Mouse (Mus musculus) lung, postnatal 10 days (tissue): ENCODE measurements at regions not wholly inside any gene's neighbourhood (a gene's known extent, or its start where the extent isn't known, plus 50 kb on each side); places are given as distances from the start of the nearest gene placed in this dataset.

ENCODE experiments used
- DNase-seq: peaks from one replicate; pipeline ENCODE4 v3.0.0; 2021

DNA sequence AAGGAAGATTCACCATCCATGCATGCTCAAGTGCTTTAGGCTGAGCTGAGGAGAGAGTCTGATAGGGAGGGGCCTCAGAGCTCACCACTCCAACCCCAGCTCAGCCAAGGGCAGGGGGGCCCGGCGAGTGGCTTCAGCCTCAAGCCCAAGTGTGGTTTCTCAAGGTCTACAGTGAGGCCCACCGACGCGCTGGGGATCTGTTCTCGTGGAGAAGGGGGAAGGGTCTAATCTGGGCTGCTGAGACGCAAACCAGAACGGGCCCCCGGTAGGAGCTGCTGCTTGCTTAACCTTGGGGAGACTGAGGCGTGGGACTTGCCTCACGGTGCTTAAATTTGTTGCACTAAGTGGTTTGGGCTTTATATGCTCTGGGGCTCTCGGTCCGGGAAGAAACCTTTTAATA lies 70.9 kb downstream of the Asb1 start:
- DNase-seq: no peak

DNA sequence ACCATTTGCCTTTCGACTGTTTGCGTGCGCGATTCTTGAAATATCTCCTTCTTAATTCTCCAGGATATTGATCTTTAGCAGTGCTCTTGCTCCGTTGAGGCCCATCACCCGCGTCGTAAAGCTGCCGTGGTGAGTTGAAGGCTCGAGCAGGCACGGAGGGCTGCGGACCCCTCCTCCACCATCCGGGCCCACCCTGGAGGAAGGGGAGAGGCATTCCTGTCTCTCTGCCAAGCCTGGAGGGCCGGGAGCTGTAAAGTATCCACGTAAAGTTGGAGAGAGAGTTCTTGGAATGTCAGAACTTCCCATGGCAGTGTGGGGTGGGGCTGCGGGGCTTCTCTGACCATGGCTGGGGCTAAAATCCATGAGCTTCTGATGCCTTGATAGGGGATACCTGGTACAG lies 71.3 kb downstream of the Asb1 start:
- no peak for DNase-seq

DNA sequence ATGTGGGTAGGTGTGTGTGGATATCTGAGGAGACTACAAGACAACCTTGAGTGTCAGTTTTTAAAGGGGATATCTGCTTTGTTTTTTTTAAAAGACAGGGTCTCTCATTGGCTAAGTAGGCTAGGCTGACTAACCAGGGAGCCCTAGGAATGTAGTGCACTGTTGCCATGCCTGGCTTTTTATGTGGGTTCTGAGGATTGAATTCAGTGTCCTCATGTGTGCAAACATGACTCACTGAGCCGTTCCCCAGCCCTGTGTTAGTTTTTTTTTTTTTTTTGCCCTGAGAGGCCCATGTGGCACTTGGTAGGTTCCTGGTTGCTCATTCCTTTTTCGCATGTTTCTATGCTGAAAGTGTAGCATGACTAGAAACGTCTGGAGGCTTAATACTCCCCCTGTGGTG lies 72.6 kb downstream of the Asb1 start:
- DNase-seq: no peak

DNA sequence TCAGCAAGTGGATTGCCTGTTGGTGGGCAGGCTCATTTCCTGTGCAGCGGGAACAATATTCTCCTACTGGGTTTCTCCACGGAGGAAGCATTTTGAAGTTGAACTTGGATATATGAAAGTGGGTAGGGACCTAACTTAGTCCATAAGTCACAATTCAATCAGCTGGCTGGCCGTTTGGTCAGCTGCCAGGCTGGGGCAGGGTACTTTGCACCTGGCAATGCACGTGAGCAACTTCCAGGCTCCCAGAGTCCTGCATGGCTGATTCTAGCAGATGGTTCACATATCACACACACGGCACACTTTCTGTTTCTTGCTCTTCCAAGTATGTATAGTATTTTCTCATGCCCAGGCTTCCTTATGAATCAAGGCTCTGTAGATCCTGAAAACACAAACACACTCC lies 75.1 kb downstream of the Asb1 start:
- no peak for DNase-seq

DNA sequence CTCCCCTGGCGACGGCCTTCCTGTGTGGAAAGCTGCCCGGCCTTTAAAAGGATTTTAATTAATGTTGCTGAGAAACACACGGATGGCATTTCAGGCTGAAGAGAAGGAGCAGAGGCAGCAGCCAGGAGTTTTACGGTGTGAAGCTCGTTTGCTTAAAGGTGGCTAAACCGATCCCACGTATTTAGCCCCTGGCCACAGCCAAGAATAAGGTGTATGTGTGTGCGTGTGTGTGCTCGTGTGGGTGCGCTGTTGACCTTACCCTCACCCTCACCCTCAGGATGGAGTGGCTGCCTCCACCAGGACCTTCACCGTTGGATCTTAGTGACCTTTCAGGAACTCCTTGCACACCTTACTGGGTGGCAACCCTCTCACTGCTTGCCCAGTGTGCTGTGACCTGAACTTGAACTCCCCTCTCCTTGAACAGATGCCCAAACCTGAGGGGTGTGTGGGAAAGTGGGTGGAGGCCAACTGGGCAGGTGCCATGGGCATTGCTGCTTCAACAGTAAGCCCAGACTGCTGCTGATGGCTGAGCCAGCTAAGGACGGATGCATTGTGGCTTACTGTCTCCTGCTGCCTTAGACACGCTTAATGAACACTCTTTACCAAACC lies 78.3 kb downstream of the Asb1 start:
- DNase-seq: peak; percentile 29

DNA sequence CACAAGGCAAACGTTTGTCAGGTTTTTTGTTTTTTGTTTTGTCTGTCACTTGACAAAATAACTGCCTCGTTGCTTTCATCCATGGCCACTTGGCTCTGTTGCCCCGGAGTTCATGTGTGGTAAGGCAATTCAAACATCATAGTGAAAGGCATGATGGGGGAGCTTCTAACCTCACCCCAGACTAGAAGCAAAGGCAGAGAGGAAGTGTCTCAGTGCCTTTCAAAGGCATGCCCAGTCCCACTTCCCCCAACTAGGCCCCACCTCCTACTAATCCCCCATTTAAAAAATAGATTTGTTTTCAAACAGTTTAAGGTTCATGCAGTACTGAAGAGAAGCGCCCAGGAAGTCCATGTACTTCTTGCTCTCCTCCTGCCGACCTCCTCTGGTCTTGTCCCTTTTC lies 80.8 kb downstream of the Asb1 start:
- DNase-seq: no peak

DNA sequence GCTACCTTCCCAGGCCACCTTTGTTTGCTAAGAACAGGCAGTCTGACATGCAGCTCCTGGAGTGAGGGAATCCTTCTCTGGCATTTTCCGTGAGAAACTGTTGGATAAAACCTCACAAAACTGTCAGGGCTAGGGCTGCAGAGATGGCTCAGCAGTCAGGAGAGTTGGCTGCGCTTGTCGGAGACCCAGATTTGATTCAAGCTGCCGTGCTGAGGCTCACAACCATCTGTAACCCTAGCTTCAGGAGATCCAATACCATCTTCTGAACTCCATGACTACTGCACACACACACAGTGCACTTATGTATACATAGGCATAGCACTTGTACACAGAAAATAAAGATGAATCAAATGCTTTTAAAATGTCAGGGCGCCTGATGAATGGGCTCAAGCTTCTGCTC lies 82.5 kb downstream of the Asb1 start:
- DNase-seq: no peak

DNA sequence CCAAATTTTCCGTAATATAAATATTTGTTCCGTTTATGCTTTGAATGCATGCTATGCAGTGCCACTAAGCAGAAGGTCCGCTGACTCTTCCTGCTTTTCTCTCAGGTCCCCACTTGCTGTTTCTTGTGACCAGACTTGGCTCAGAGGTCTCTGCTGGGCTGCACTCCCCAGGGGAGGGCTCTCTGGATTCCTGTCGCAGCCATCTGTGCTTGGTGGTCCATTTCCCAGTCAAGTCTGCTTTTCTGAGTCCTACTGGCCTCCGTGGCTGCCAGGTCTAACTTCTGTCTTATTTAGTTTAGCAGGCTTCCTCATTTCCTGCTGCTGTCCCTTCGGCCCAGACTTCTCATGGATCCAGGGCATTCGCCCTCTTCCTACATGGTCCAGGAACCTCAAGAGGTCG lies 83.7 kb downstream of the Asb1 start:
- no peak for DNase-seq

DNA sequence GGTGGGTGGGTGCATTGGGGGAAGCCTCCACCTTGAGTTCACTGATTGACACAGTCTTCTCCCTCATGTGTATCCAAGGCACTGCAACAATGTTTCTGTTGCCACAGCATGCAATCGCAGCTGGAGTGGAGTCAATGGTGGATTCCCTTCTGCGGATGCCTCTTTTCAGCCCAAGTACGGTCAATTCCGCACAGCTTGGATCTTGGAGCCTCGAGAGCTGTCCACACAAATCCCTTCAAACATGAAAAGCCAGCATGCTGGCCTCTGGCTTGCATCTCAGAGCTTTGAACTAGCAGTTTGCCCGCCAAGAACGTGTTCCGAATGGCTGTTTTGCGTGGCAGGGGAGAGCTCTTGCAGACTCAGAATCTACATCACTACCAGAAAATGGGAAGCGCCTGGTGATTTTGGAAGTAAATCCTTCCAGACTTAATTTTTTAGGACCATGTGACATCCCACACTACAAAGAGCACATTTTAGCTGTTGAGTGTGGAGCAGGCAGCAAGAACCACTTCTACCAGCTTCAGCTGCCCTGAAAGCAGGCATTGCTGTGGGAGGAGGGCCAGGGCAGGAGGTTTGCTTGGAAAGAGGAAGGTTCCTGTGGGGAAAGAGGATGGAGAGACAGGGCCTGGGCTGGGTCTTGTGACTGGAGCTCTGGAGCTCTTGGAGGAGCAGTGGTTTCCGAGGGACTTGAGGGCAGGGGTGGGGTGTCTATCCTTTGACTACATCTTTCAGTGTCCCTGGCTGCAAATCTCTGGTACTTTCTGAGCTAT lies 84.4 kb downstream of the Asb1 start:
- no peak for DNase-seq

DNA sequence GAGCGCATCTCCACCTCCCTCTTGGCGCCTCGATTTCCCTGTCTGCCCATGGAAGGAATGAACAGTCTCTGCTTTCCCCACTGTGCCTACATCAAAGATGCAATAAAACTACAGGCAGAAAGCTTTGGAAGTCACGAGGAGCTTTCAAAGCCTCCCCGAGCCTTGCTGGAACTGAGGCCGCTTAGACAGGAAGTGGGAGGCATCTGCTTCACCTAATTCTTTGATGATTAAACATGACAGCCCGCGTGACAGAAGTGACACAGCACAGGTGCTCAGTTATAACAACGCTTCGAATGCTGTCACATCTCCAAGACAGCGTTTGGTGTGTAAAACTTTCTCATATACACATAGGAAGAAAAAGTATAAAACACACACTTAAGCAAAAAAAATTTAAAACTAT lies 85.7 kb downstream of the Asb1 start:
- no peak for DNase-seq

DNA sequence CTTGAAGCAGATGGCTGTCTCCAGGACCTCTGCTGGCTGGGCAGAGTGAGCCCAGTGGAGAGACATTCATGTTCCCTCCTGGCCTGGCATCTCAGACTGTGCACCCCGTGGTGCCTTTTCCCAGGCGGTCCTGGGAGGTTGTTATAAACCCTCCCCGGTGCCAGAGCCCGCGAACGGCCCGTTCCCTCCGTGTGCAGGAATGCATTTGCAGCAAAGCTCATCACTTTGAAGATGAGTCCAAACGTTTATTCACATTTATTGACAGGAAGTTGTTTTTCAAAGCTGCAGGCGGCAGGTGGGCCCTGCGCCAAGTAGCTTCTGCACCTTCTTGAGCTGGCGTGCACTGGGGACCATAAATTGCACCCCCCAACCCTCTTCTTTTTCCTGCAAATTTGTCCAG lies 89.9 kb downstream of the Asb1 start:
- DNase-seq: no peak

DNA sequence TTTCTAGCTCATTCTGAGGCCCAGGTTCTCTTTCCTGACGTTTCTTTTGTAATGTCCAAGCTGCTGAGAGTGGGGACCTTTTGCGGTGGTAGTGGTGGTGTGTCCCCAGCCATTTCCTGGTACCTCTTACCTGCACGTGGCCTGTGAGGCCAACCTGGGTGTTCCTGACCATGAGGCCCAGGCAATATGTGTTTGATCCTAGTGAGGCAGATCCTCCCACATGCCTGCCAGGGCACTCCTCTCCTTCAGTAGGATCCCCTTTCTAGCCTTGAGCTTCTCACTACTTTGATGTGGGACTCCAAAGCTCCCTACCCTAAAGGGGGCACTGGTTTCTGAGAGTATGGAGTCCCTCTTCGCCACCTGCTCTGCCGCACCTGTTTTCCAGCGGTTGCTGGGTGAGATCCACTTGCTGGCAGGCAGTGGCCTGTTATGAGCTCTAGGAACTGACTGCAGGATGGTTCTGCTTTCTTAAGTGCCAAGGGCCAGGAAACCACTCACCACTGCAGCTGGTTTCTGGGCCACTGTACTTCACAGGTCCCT lies 90.6 kb downstream of the Asb1 start:
- no peak for DNase-seq

DNA sequence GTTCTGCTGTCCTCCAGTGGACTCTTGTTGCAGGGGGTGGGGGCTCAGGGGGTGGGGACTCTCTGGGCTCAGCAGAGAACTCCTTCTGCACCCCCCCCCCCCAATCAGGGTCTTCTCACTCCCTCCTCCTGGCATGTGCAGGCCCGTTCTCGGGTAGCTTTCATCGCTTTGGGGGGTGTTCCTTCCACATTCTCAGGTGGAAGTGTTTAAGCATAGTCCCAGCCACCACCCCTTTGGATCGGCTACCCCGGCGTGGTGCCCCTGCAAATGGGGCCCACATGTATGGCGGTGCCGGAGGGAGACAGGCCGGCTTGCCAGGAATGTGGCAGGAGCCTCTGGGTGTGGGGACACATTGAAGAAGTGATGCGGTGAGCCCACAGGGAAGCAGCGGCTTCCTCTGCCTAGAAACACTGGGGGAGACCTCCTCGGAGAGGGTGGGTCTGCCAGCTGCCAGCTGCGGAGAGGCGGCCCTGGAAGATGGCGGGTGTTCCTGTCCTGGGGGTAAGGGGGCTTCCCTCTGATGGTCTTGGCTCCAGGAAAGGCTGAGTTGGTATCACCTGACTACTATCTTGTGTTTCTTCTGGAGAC lies 92.7 kb downstream of the Asb1 start:
- DNase-seq: no peak

DNA sequence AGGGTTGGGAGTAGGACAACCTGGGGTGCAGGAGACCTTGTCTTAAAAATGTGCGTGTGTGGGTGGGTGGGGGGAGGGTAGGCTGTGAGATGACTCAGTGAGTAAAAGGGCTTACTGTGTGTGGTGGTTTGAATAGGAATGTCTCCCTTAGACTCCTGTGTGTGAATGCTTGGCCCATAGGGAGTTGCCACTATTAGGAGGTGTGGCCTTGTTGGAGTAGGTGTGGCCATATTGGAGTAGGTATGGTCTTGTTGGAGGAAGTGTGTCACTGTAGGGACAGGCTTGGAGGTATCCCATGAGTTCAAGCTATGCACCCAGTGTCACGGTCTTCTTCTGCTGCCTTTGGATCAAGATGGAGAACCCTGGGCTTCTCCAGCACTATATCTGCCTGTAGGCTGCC lies 96.2 kb downstream of the Asb1 start:
- DNase-seq: no peak

DNA sequence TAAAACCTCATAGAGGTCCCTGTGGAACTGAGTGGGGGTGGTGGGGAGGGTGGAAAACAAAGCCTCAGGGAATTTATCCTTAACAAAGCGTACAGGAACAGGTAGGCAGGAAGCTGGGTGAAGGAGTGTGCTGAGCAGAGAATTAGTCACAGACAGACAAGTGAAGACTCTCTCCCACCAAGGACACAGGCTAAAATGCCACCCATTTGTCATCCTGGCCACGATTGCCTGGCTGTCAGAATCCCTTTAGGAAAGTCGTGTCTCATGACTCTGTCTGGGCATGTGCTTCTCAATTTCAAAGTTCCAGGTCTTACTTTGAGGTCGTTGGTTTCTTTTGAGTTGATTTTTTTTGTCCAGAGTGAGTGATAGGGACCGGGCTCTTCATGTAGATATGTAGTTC lies 100.2 kb downstream of the Asb1 start:
- no peak for DNase-seq

DNA sequence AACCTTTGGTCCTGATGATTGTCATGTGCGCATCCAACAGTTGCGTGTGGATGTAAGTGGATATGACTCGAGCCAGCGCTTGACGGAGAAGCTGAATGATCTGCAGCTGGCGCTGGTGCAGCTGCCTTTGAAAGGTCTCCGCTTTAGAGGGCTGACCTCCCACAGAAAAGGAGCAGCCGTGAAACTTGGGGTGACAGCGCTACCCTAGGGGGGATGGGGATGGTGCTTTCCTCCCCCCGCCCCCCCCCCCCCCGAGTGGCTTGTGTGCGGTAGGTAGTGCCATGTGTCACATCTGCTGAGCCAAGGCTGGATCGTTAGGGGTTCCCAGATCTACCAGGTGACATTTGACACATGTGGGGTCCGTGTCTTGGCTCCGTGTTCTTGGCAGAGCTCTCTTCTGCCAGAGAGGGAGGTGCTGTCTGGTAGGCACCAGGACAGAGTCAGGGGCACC lies 118.7 kb downstream of the Asb1 start:
- DNase-seq: no peak

DNA sequence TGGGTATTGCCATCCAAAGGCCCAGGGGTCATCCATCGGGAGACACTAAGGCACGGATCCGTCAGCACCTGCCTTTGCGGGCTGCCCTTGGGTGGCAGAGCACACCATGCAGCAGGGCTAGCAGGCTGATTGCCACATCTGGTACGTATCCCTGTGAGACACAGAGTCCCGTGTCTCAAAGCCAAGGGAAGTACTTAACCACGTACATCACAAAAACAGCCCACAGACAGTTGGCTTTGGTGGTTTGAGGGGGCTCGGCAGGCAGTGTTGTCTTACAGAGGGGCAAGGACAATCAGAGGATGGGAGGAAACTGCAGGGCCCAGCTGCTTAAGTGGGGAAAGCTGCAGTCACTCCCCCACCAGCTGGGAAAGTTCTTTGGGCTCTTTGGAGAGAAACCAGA lies 119.1 kb downstream of the Asb1 start:
- peak; percentile 13 for DNase-seq

DNA sequence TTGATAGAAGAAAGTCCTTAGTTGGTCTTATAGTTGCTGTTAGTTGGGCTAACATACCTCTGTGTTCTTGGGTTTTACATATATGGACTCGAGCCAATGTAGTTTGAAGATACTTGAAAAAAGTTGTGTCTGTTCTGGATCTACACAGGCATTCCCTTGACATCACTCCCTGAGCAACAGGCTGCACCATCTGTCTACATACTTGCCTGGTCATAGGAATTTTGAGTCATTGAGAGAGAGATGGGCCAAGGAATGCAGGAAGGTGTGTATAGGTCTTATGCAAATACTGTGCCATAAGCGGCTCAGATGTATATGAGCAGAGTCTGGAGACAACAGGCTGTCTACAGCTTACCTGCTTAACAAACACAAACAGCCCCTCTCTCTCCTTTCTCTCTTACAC lies 122.9 kb downstream of the Asb1 start:
- no peak for DNase-seq

DNA sequence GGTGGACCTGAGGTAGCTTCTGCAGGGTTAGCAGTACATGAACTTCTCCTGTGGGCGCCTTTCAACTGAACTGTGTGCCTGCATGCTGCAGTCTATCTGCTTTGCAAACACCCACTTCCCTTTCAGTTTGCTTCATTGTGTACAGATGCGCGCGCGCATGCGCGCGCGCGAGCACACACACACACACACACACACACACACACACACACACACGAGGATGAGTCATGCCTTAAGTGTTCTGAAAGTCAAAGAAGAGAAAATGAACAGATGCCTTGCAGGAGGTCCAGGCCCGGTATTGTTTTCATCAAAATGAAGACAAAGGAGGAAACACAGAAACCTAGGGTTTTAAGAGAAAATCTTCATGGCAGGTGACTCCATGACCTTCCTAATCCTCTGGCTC lies 124.3 kb downstream of the Asb1 start:
- no peak for DNase-seq

DNA sequence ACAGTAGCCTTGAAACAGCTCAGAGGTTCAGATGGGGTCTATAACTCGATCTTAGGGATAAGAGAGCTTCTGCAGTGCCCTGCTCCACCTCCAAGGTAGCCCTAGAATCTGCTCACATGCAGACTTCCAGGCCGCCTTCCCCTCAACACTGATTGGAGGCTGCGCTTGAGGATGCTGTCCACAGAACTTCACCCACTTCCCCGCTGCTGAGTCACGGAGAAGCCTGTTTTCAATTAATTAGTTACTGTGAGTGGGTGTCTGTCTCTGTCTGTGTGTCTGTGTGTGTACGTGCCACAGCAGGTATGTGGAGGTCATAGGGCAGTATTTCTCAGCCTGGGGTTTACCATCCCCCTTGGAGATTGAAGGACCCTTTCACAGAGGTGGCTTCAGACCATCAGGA lies 128.2 kb downstream of the Asb1 start:
- no peak for DNase-seq

DNA sequence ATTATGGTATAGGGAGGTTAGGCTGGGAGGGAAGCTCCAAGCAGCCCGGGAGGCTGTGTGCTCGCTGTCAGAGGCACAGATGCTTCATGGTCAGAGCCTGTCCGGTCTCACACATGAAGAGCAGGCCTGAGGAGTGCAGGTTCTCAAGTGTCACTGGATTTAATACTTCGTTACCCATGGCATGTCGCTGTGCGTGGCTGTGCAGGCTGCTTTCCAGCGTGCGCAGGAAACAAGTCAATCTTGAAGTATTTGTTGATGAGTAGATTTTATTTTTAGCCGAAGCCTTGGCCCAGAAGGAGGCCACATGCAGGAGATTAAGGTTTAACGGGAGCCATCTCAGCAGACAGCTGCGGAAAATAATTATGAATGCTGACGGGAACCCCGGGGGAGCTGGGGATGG lies 130.3 kb upstream of the Twist2 start:
- peak; percentile 9 for DNase-seq

DNA sequence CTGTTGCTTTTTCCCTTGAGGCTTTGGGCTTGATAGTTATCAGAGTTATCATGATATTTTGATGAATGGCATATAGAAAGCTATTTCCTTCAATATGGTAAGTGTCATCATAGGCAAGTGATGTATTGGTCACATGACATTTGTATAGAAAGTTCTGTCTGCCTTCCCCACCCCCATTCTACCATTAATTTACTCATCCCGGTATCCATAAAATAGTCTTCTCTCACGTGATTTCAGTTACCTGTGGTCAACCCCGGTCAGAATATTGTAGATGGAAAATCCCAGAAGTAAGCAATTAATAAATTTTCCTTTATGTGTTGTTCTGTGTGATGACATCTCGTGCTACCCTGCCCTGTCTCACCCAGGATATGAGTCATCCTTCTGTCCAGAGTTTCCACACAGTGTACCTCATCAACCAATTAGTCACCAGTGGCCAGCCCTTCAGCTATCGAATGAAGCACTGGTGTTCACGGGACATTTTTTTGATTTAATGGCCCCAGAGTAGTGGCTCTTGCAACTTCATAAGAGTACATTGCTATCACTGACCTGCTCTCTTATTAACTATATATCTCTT lies 127.1 kb upstream of the Twist2 start:
- no peak for DNase-seq

DNA sequence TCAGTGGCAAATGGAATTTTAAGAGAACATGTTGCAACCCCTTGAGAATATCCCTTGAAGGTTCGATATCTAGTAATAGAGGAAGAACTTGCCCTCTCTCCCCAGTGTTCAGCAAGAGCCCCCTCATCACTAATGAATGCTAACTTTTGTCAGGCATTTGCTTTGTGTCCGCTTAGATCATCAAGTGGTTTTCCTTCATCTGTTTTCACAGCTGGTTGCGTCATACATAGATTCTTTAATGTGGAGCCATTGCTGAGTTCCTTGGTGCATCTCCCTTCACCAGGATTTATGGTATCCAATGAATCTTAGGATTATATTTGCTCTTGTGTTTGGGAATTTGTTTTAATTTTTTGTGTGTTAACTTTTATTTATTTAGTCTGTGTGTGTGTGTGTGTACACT lies 124.2 kb upstream of the Twist2 start:
- no peak for DNase-seq

DNA sequence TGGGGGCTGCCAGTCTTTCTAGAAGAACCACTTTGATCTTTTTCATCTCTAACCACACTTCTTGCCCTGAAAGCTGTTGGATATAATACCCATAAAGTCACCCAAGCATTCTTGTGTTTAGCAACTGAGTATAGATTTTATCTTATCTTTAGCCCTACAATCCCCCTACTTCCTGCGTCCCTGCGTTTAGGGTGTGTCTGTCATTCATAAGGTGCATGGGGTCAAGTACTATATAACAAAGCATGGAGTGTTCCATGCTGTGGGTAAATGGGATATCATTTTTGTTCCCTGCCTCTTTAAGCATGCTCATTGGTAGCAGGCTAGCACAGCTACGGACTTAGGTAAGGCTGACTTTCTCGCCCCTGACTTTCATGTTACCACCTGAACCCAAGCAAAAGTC lies 122.5 kb upstream of the Twist2 start:
- DNase-seq: no peak
